Comparison of ENCODE assay signal across 15 mouse cellular contexts in genomic region chr2:122576295-122576694, GRCm38 (mm10). TPM values are rescaled to one million over a fixed set of nuclear protein-coding genes. Genes with fewer than 3 reads are reported as not detected.
DNase-seq lines count a peak whose midpoint lies in the region; ATAC-seq lines count a peak whose summit lies in the region.
"Had no signal": no experiment of that assay in that cellular context is flagged by ENCODE, and none has a peak within 500 bp of the region (broad histone marks: within the 10 kb centered on the region; RNA-seq: fewer than 3 reads in every experiment).

No protein-coding gene starts in this region.

- no peak overlapping the region for H3K9ac ChIP-seq in kidney, embryonic 15.5 days
- no peak overlapping the region for H3K9ac ChIP-seq in intestine, embryonic 14.5 days (ENCODE audit: low read length)
- H3K9ac ChIP-seq in liver, embryonic 11.5 days (ENCODE audit: low read depth, low read length) = no peak overlapping the region
- H3K9ac ChIP-seq in forebrain, embryonic 13.5 days = no peak overlapping the region

- no peak overlapping the region for H3K4me2 ChIP-seq in kidney, embryonic 15.5 days
- H3K4me2 ChIP-seq in intestine, embryonic 14.5 days (ENCODE audit: low read length) = peak overlapping the region; percentile 18; the same call in 1 of the 2 replicates
- H3K4me2 ChIP-seq in liver, embryonic 11.5 days = no peak overlapping the region
- no peak overlapping the region for H3K4me2 ChIP-seq in forebrain, embryonic 13.5 days

- H3K27me3 ChIP-seq in kidney, embryonic 15.5 days = no peaks in the 10 kb centered on the region
- H3K27me3 ChIP-seq in intestine, embryonic 14.5 days (replicated peaks; ENCODE audit: control insufficient read depth, insufficient read depth, low read length) = no peaks in the 10 kb centered on the region
- no peaks in the 10 kb centered on the region; the same call in 1 of the 2 replicates for H3K27me3 ChIP-seq in liver, embryonic 11.5 days (replicated peaks; ENCODE audit: control insufficient read depth, insufficient read depth, low read length)
- H3K27me3 ChIP-seq in forebrain, embryonic 13.5 days = no peaks in the 10 kb centered on the region

- peak; percentile 14 for DNase-seq in embryo, embryonic 11 days
- DNase-seq in embryo, embryonic 10 days (ENCODE audit: low spot score) = no peak
- no peak for DNase-seq in kidney, postnatal 14 days
- DNase-seq in intestine, embryonic 14.5 days (ENCODE audit: low spot score) = no peak
- DNase-seq in liver, embryonic 11.5 days (ENCODE audit: low spot score) = no peak
- DNase-seq in thymus, postnatal 36 days = no peak
- DNase-seq: B cell, adult 2 months; cerebellum, adult 9-10 months; right cerebral cortex, postnatal 14 days; thymus, postnatal 25 days had no signal

- H3K27ac ChIP-seq in kidney, embryonic 15.5 days = peak overlapping the region; percentile 66; the same call in 1 of the 2 replicates
- H3K27ac ChIP-seq in intestine, embryonic 14.5 days (ENCODE audit: low read depth) = no peak overlapping the region
- no peak overlapping the region for H3K27ac ChIP-seq in liver, embryonic 11.5 days (ENCODE audit: low read depth, low read length)
- H3K27ac ChIP-seq in forebrain, embryonic 13.5 days = no peak overlapping the region
- H3K27ac ChIP-seq: forebrain, embryonic 10.5 days had no signal

- peaks cover 4% of the 10 kb centered on the region for H3K4me1 ChIP-seq in kidney, embryonic 15.5 days
- 0 out of 2 replicates have a peak, but pooled peaks cover 4% of the 10 kb centered on the region for H3K4me1 ChIP-seq in intestine, embryonic 14.5 days (replicated peaks; ENCODE audit: control insufficient read depth, insufficient read depth, low read length)
- no peaks in the 10 kb centered on the region for H3K4me1 ChIP-seq in liver, embryonic 11.5 days (replicated peaks; ENCODE audit: control insufficient read depth, insufficient read depth, low read length)
- no peaks in the 10 kb centered on the region for H3K4me1 ChIP-seq in forebrain, embryonic 13.5 days
- H3K4me1 ChIP-seq: forebrain, embryonic 10.5 days had no signal

- no peaks in the 10 kb centered on the region for H3K9me3 ChIP-seq in kidney, embryonic 15.5 days (replicated peaks)
- no peaks in the 10 kb centered on the region for H3K9me3 ChIP-seq in intestine, embryonic 14.5 days (ENCODE audit: control insufficient read depth, low read length)
- H3K9me3 ChIP-seq in liver, embryonic 11.5 days (ENCODE audit: control insufficient read depth, low read length) = no peaks in the 10 kb centered on the region
- no peaks in the 10 kb centered on the region for H3K9me3 ChIP-seq in forebrain, embryonic 13.5 days (replicated peaks)
- H3K9me3 ChIP-seq: forebrain, embryonic 10.5 days; megakaryocyte, embryonic 14.5 days had no signal

- H3K36me3 ChIP-seq in kidney, embryonic 15.5 days = no peaks in the 10 kb centered on the region
- no peaks in the 10 kb centered on the region for H3K36me3 ChIP-seq in intestine, embryonic 14.5 days (ENCODE audit: control insufficient read depth, insufficient read depth, low read length)
- H3K36me3 ChIP-seq in liver, embryonic 11.5 days (ENCODE audit: control insufficient read depth, insufficient read depth, low read length) = no peaks in the 10 kb centered on the region
- H3K36me3 ChIP-seq in forebrain, embryonic 13.5 days (ENCODE audit: poor library complexity, severe bottlenecking) = no peaks in the 10 kb centered on the region
- H3K36me3 ChIP-seq: forebrain, embryonic 10.5 days had no signal

- no peak overlapping the region for H3K4me3 ChIP-seq in kidney, embryonic 15.5 days (replicated peaks)
- no peak overlapping the region for H3K4me3 ChIP-seq in intestine, embryonic 14.5 days (ENCODE audit: low read depth, low read length)
- no peak overlapping the region for H3K4me3 ChIP-seq in liver, embryonic 11.5 days (ENCODE audit: low read depth, low read length)
- no peak overlapping the region for H3K4me3 ChIP-seq in forebrain, embryonic 13.5 days
- H3K4me3 ChIP-seq: forebrain, embryonic 10.5 days; megakaryocyte, embryonic 14.5 days had no signal

- ATAC-seq in kidney, embryonic 15.5 days (replicated peaks; ENCODE audit: low FRiP score) = no peak
- ATAC-seq in intestine, embryonic 14.5 days (replicated peaks; ENCODE audit: low FRiP score, low TSS enrichment, low read depth) = no peak
- ATAC-seq in liver, embryonic 11.5 days (replicated peaks; ENCODE audit: low FRiP score) = peak; percentile 61
- ATAC-seq in forebrain, embryonic 13.5 days = no peak
- ATAC-seq: hindbrain, embryonic 16.5 days had no signal

- 41% methylated on average over 5 of the region's 5 CpGs for WGBS in kidney, embryonic 15.5 days
- 12% methylated on average over 5 of the region's 5 CpGs for WGBS in intestine, embryonic 14.5 days
- WGBS in liver, embryonic 11.5 days = 38% methylated on average over 5 of the region's 5 CpGs
- WGBS in forebrain, embryonic 13.5 days = 64% methylated on average over 5 of the region's 5 CpGs

RNA-seq across cellular contexts. Expression of gene Gatm, which starts 34.8 kb away (rescaled TPM):
- polyA plus RNA-seq in kidney, embryonic 15.5 days (2015; fragmentation: Nextera tagmentation; extraction: Ambion mirVana) = 44.2 and 49.6 TPM in 2 replicates
- 12.4 and 13.2 TPM in 2 replicates for polyA plus RNA-seq in intestine, embryonic 14.5 days (2014; fragmentation: Nextera tagmentation; extraction: Ambion mirVana)
- 24.5 and 25.5 TPM in 2 replicates for polyA plus RNA-seq in liver, embryonic 11.5 days (2014; fragmentation: Nextera tagmentation; extraction: Ambion mirVana)
- polyA plus RNA-seq in forebrain, embryonic 13.5 days (2015; fragmentation: Nextera tagmentation; extraction: Ambion mirVana) = 16.2 and 17.3 TPM in 2 replicates
